Mouse (Mus musculus) gastrocnemius, postnatal 10 days (tissue): Measurements from ENCODE around the gene Vmn2r71. TPM values are rescaled to one million over a fixed set of nuclear protein-coding genes. Genes with fewer than 3 reads are reported as not detected.

Source experiments
- DNase-seq: peaks from one replicate; pipeline ENCODE4 v3.0.0; 2021; ENCODE audit warnings: mixed read lengths
- long read RNA-seq, 2 experiments: library from polyadenylated mRNA; stranded (forward); transcript quantifications; one replicate each; pipeline ENCODE4 v2.0.0; 2021
- total RNA-seq, 2 experiments: library from RNA; stranded (reverse); gene quantifications; 2 replicates each; pipeline ENCODE4 v1.2.3; 2021

The Vmn2r71 gene
- not detected for total RNA-seq
- long read RNA-seq, experiment 1, result 0 reads
- long read RNA-seq, experiment 2, result 0 reads

GRCm38 (mm10) chr7:85562787-85563186, at the start of gene Vmn2r71:
Vmn2r71 (plus strand) TSS chr7:85563087.
- DNase-seq, result no peak

GRCm38 (mm10) chr7:85542108-85542507, 20.8 kb upstream of the Vmn2r71 start:
- DNase-seq, result no peak

DNA sequence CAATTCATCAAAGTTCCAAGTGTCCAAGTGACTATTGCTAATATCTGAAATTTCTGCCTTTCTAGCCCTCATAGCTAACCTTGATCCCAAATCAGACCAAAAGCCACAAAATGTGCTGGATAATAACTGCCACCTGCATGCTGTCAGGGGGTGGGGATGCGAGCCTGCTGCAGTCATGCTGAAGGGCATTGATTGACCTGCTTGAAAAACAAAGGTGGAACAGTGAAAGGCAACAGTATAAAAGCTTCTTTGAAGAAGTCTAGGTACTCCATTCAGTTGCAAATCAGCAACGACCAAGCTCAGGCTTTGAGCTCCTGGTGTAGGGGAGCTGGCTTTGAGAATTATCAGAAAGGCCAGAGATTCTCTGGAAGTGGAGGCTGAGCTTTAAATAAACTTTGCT, 19.8 kb upstream of the Vmn2r71 start:
- DNase-seq, result no peak

GRCm38 (mm10) chr7:85569092-85569491, 6.2 kb downstream of the Vmn2r71 start, which contains the start of gene Vmn2r70:
Vmn2r70 (minus strand) TSS chr7:85569192.
- DNase-seq, result no peak

Other genes starting within 250 kb of the Vmn2r71 start
- gene Vmn2r69, start 147.2 kb upstream of the Vmn2r71 start, total RNA-seq, result not detected
- not detected for gene Vmn2r70, start 6.1 kb downstream of the Vmn2r71 start, total RNA-seq
- gene Vmn2r72, start 192.0 kb downstream of the Vmn2r71 start, total RNA-seq, result not detected